Mouse (Mus musculus): Measurements from ENCODE around the gene Otoa.

The Otoa gene

DNA sequence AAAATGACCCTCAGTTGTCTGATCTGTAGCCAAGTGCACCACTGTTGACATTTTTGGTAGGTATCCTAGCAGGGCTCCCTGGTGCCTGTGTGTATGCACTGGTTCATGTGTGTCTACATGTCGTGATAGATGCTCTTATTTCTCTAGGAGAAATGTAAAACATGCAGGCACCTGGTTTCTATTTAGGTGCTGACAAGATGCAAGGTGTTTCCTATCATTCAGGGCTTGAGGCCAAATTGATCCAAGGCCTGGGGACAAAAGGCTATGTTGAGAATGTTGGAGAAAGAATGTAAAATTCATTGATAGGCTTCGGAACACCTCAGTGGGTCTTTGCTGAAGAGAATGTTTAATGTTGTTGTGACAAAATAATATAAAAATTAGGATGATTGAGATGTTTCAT, 366 bp downstream of the Otoa start:
- DNase-seq (ENCODE audit: extremely low read depth, low read depth) = no peak

DNA sequence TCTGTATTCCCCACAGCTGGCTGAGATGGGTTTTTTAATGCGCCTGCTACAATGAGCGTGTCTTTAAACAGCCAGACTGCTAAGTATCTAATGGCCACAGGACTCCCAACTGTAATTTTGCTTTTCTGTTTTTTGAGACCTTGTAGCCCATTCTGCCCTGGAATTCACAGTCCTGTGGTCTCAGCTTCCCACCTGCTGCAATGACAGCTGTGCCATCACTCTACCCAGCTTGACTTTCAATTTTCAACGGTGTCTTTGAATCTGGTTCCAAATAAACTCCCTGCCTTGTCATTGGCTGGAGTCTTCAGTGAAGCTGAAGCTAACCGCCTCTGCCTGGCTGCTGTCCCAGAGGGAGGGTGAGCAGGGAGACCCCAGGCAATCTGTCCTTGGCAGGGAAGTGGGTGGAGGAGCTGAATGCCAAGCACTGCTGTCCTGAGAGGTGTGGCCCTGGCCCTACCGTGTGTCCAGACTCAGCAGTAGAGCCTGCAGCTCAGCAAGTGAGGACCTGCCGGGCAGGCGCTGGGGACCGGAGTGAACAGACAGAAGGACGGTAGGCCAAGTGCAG, 1.6 kb downstream of the Otoa start:
- DNase-seq (ENCODE audit: extremely low read depth, low read depth) = no peak

DNA sequence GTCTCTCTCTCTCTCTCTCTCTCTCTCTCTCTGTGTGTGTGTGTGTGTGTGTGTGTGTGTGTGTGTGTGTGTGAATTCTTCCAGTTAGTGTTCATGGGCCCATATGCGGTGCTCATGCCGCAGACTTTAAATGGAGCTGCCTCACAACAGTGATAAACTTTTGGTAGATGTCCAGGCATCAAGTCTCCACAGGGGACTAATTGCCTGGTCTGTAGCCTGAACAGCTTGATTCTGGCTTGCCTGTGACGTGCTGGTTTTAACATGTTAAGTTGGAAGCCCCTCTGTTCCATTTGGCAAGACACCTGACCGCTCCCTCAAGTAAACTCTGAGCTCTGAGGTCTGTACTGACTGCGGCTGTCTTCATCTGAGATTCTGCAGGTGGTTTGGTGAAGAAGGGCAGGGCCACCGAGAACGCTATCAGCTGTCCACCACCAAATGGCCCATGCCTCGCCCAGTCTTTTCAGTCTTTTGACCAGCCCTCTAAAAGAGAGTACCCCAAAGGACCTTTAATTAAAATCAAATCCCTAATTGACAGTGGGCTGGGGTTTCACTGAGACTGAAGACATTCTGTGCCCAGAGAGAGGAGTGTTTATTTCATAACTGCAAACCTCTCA, 3.5 kb downstream of the Otoa start:
- DNase-seq (ENCODE audit: extremely low read depth, low read depth) = no peak

DNA sequence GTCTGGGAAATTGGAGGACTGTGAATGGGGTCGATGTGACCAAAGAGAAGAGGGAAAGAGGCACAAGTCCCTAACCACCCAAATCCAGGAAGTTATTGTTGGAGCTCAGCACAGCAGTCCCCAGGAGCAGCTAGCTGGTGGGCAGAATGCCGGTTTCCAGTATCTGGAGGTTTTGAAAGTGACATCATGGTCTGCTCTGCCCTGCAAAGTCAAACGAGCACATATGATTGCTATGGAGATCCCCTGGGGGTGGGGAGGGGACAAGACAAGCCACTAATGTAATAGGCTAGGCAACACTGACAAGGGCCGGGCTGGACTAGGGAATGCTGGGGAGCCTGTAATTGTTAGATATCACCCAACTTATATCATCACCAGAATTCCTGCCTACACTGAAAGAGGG, 4.0 kb downstream of the Otoa start:
- DNase-seq (ENCODE audit: extremely low read depth, low read depth) = no peak

DNA sequence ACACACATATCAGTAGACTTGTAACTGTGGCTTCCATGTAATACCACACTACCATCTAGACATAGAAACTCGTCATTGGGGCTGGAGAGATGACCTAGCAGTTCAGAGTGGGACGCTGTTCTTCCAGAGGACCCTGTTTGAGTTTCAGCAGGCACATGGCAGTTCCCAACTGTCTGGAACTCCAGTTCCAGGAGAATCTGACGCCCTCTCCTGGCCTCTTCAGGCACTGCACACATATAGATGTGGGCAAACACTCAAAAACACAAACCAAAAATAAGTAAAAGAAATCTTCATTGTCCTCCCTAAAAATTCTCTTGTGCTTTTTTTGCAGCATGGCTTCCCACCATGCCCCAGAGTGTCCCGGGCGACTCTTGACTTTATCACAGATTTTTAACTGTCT, 7.3 kb downstream of the Otoa start:
- DNase-seq (ENCODE audit: extremely low read depth, low read depth) = no peak

DNA sequence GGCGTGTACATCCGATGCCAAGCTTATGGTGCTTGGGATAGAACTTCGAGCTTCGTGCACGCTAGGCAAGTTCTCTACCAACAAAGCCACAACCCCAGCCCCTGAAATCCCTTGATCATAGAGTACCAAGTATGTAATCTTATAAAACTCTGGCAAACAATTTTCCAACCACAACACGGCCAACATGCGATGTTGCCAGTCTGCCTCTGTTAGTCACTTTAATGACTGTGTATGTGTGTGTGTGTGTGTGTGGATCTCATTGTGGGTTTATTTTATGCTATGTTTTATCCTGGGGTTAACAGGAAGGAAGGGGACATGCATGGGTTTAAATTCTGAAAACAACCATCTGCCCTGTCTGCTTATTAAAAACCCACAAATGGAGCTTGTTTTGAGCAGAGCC, 9.3 kb downstream of the Otoa start:
- DNase-seq (ENCODE audit: extremely low read depth, low read depth) = no peak

DNA sequence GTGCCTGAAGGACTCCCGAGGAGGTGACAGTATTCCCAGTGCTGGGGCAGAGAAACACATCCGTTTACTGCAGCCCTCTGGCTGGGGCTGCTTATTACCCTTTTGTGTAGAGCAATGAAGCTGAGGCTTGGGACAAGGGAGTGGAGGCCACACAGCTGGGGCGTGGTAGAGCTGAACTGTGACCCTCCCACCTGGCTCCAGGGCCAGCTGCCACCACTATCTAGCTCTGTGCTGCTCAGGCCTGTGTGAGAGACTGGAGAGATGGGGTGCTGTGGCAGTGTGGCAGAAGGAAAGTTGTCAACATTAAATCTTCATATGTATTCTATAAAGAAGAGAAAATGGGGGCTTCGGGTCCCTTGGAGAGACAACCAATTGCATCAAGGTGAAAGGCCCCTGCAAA, 11.6 kb downstream of the Otoa start:
- DNase-seq (ENCODE audit: extremely low read depth, low read depth) = no peak

DNA sequence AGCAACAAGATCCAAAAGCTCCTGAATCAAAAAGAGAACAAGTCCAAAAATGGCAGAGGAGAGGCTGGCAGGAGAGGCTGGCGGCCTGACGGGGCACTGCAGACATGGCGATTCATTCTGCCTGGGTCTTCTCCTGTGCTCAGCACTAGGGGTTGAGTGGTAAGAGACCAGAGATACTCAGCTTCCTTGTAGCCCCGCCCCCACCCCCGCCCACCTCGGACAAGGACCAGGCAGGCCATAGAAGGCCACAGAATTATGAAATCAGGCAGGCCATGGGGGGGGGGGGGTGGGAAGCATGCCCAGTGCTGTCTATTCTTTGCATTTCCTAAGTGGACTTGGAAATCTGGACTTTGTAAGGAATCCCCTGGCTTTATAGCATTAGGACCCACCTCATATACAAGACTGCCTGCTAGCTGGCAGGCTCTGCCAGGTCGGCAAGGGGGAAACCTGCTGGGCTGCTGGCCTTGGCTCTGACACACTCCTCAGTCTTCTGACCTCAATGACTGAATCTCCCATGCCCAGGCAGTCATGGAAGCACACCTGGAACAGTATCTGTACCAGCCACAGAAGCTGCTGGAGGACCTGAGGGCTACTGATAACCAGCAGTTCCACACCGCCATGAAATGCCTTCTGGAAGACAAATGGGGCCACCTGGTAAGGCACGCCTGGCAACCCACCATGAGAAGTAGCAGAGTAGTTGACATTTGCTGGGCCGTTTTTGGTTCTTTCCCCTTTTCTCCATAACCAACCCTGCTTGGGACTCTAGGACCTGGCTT, 17.4 kb downstream of the Otoa start:
- no peak for DNase-seq (ENCODE audit: extremely low read depth, low read depth)

DNA sequence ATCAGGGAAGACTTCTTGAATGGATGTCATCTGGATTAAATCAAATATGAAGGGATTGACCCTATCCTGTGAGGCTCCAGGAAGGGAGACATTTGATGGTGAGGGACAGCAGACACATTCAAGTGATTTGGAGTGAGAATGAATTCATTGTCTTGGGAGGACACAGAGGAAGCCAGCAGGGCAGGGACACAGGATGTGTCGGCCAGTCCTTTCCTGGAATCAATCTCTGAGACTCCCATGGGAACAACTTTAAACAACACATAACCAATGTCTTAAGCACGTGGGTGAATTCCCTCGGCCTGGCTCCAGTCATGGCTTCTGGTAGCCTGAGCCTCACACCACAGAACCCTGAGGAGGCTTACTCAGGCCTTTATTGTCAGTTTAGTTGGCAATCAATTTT, 26.4 kb downstream of the Otoa start:
- DNase-seq (ENCODE audit: extremely low read depth, low read depth) = no peak

DNA sequence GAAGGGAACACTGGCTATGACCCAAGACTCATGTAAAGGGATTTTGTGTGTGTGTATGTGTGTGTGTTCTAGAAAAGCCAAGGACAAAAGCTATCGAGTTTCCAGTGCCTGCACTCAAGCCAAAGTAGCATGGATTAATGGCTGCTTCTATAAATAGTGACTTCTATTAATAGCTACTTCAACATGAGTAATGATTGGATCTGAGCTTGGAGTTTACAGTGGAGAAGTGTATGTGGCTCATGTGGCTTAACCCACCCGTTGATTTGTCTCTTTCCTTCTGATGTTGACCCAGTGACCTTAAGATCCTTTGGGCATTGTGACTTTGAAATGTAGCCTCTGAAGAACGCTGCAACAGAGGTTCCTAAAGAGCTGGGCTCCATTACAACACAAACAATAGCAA, 29.9 kb downstream of the Otoa start:
- no peak for DNase-seq (ENCODE audit: extremely low read depth, low read depth)

DNA sequence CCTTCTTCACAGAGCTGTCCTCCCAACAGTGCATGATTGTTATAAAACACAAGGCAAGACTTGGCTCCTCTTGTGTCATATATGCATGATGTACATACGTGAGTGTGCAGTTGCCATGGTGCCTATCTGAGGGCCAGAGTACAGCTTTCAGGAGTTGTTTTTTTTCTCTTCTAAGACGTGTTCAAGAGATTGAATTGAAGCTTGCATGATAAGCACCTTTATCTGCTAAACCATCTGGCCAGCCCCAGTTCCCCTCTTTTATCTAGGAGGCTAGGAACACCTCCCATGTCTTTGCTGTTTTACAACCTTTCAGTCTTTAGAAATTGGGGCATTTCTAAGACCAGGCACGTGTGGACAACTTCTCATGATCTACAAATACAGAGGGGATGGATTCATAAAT, 30.3 kb downstream of the Otoa start:
- no peak for DNase-seq (ENCODE audit: extremely low read depth, low read depth)

DNA sequence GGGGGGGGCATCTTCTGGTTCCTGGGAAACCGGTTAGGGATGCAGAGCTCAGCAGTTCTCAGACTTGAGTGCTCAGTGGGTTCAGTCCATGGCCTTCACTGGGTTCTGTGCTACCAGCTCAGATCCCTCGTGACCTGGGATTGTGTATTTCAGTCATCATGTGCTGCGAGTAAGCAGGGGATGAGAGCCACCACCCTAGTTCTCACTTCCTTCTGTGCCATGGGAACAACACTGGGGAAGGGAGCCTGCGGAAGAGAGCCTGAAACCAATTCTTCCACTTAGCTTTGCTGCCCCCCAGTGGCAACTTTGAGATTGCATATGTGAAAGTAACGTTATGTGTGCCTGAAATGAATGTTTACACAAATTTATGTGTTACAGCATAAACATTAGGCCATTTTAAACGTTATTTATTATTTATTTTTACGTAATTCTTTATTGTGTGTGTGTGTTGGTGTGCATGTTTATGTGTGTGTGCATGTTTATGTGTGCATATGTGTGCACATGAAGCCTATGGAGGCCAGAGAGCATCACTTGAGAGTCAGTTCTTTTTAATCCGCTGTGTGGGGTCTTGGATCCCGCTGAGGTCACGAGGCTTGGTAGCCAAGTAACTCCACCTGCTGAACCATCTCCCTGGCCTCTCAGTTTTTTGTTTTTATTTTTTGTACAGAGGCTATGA, 38.8 kb downstream of the Otoa start:
- peak; percentile 56 for DNase-seq (ENCODE audit: extremely low read depth, low read depth)

DNA sequence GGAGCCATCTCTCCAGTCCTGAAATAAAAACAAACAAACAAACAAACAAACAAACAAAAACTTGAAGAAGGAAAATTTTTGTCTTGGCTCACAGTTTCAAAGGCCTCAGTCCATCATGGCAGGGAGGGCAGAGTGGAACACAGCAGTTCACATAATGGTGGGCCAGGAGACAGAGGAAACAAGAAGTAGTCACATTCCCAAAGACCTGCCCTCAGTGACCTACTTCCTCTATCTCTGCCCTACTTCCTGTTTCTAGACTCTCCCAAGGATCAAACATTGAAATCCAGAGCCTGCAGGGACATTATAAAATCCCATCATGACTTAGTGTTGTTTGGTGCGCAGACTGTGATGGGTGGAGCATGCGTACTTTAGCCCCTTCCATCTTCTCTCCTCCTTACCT, 49.4 kb downstream of the Otoa start:
- no peak for DNase-seq (ENCODE audit: extremely low read depth, low read depth)

DNA sequence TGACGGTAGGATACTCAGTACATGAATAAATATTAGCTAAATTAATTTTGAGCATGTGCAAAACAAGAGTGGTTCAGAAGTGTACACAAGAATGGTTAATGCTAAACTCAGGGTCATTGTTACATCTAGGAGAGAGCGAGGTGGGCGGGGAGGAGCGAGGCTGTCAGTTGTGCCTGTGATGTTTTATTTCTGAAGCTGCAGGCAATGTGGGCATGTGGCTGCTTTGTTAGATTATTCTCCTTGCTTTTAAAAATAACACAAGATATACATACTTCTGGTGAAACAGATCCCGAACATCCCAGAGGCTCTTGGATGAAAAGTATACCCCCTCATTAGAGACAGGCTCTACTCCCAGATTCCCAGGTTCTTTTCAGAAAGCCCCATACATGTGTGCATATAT, 59.8 kb downstream of the Otoa start:
- DNase-seq (ENCODE audit: extremely low read depth, low read depth) = no peak

DNA sequence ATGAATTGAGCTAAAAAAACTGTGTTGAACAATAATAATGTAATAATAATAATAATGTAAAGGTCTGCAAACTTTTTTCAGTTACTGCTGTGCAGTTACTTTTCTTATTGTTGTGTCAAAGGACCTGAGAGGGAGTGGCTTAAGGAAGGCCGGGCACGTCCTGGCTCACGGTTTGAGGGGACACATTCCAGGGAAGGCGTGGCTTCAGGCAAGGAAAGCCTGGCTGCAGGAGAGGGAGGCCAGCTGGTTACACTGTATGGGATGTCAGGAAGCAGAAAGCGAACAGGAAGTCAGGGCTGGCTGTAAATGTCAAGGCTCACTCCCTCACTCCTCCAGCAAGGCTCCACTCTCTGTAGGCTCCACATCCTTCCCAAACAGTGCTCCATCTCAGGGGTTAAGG, 69.2 kb downstream of the Otoa start:
- no peak for DNase-seq (ENCODE audit: extremely low read depth, low read depth)

DNA sequence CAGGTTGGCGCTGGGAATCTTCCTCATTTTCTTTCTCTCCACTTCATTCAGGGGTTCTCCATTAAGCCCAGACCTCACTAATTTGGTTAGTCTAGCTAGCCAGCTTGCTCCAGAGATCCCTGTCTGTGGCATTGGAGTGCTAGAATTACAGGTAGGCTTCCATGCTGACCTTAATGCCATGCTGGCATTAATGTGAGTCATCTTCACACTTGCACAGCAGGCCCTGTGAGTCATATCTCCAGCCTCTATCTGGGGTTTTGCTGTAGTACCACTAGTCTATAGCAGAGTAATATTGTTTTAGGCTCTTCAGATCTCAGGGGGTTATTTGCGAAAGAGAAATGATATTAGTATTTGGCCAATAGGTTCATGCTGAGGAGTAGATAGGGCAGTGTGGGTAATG, 70.7 kb downstream of the Otoa start:
- no peak for DNase-seq (ENCODE audit: extremely low read depth, low read depth)

DNA sequence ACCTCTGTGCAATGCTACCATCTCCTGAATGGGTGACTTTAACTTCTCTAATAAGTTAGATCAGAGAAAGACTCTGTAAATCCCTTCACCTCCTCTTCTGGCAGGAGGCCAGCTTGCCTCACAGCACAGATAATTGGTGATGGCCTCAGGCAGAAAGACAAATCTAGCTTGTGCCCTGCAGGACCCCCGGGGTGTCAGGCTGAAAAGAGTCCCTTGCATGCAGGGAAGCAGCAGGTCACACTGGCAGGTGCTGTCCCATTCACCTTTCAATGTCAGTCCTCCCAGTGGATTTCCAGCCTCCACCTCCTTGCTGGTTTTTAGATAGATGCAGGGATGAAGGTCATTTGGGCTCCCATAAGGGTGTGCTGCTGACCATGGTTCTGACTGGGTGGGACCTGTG, 84.2 kb downstream of the Otoa start:
- no peak for DNase-seq (ENCODE audit: extremely low read depth, low read depth)

DNA sequence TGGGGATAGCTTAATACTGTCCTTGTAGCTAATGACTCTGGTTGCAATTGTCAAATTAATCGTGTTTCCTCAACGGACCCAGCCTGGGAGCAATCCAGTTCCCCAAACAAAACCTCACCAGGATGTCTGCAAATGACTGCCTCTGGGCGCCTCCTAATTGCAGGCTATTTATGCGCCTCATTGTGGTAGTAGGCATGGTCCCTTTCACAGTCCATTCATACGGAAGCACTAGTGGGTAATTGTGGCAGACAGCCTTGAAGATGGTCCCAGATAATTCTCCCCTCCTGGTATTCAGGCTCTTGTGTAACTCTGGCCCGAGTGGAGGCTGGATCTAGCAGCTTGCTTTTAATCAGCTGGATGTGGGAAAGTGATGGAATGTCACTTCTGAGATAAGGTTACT, 90.4 kb downstream of the Otoa start:
- no peak for DNase-seq (ENCODE audit: extremely low read depth, low read depth)

DNA sequence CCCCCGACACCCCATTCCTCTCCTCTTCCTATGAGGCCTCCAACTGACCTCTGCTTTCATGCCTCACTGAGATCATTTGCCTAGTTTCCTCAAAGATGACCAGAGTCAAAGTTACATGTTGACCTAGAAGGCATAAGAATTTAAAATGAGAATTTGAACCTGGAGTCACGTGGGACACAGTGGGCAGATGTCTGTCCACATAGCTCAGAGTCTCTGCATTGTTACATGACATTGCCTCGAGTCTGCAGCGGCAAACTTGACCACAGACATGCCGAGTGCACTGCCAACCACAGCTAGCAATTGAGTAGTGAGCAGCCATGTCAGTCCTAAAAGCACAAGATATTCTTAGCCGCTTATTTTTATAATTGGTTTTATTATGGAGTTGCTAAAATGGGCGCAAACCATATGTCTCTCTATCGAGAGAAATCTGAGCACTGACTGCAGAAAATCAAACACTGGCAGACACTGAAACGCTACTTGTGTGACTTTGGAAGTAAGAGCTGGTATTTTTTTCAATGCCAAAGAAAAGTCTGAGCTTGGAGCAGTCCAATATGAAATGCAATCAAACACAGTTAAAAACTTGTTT, 105.8 kb downstream of the Otoa start:
- DNase-seq (ENCODE audit: extremely low read depth, low read depth) = no peak

DNA sequence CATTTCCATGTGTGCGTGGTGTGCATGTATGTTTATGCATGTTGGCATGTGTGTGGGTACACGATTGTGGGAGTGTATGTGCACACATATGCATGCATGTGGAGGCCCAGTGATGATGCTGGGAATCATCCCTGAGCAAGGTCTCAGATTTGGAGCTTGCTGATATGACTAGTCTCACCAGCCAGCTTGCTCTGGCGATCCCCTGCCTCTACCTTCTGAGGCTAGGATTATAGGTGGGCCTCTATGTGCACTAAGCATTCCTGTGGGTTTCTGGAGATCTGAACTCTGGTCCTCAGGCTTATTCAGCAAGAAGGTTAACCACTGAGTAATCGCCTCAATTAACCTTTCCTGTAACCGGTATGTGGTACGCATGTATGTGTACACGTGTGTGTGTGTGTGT, 107.5 kb downstream of the Otoa start:
- no peak for DNase-seq (ENCODE audit: extremely low read depth, low read depth)

DNA sequence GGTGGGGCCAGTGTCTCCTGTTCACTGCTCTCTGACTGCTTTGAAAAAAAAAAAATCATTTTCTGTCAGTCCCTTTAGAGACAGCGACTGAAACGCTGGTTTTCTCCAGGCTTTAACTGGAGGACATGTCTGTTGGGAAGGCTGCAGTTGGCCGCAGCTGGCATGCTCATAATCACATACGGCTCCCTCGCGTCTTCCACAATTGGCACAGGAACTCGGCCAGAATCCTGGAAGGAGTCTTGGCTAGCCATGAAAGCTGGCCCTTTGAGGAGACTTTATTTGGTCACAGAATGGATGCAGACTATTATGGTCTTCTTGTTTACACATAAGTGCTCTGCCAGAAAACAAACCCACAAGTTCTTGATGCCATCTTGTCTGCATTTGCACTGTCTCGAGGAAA, 117.5 kb downstream of the Otoa start:
- no peak for DNase-seq (ENCODE audit: extremely low read depth, low read depth)

DNA sequence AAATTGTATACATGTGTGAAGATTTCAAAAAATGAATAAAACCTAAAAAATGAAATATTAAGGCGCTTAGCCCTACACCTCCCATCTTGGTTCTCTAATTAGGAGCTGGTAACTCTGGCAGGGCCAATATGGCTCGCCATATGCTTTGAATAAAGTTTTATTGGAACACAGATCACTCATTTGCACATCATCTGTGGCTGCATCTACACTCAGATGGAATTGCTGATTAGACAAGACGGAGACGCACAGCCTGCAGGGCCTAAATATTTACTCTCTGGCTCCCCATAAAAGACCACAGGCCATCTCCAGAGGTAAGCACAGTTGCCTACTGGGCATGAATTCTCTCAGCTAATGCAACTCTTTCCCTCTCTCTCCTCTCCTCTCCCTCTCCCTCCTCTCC, 130.4 kb downstream of the Otoa start:
- no peak for DNase-seq (ENCODE audit: extremely low read depth, low read depth)

All from MEL-GATA-1-ER (cell line).